Mouse (Mus musculus) embryonic stem cell, embryonic (primary cell): ENCODE measurements around the gene Mmp15.

Experiments used
- CTCF ChIA-PET, 4 experiments: fragments of 300-600 bp in 2 of 4; fragments of 350-600 bp in 2 of 4; sonication (Branson Sonifier 250); formaldehyde crosslinking; loops; one replicate each; lab custom pipeline; 2022; ENCODE audit warnings: inconsistent platforms in 2 of 4; lab: Charles Lee
- POLR2A ChIA-PET, 4 experiments: fragments of 300-600 bp in 2 of 4; fragments of 350-600 bp in 2 of 4; sonication (Branson Sonifier 250); formaldehyde crosslinking; loops; one replicate each; lab custom pipeline; 2022; ENCODE audit warnings: antibody characterized with exemption in 4 of 4, inconsistent platforms in 1 of 4; lab: Charles Lee

Mmp15 gene

GRCm38 (mm10) chr8:95330367-95330766 lies 21.7 kb upstream of the Mmp15 start:
- ChIA-PET POLR2A (interaction anchor here in 3 of 4 experiments (0.5 to 5.0 kb wide), 17 partner anchors 8 to 494 kb away, joined by 3 to 46 read pairs (median 9); partner anchors contain the start of gene Mmp15 (in 2 of the 3)), CTCF (interaction anchor here in 2 of 4 experiments (1.2 to 3.1 kb wide), 10 partner anchors 56 to 385 kb away, joined by 3 to 43 read pairs (median 6); no protein-coding TSS in a partner anchor)

DNA sequence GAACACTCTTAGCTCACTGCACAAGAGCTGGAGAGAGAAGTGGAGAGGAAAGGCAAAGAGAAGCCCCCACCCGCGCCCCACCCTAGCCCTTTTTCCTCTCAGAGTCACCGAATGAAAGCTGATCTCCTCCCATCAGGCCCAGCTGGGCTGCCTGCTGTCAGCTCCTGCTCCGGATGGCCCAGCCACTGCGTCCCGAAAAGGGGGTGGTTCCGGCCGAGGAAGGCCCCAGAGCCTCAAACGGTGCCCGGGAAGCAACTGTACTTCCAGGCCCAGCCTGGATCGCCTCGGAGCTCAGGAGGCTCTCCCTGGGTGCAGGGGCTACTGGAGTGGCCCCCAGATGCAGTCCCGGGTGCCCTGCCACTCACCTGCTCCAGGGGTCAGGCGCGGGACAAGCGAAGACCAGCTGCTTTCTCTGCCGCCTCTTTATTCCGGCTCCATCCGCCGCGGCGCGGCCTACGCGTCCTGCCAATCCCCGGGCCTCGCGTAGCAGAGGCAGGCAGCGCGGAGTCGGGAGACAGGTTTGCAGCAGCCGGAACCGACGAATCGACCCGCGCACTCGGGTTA lies 20.8 kb upstream of the Mmp15 start:
- POLR2A ChIA-PET = interaction anchor here in 3 of 4 experiments (0.6 to 5.0 kb wide), 47 partner anchors 9 to 557 kb away, joined by 3 to 46 read pairs (median 5); partner anchors contain the start of genes Mmp15 (in 2 of the 3), Katnb1 (in 1 of the 3) and Slc38a7 (in 1 of the 3)
- CTCF ChIA-PET = interaction anchor here (0.5 to 3.1 kb wide), 46 partner anchors 9 to 952 kb away, joined by 3 to 43 read pairs (median 5); partner anchors contain the start of genes Tepp (in 2 of the 4) and Mmp15 (in 1 of the 4)

DNA sequence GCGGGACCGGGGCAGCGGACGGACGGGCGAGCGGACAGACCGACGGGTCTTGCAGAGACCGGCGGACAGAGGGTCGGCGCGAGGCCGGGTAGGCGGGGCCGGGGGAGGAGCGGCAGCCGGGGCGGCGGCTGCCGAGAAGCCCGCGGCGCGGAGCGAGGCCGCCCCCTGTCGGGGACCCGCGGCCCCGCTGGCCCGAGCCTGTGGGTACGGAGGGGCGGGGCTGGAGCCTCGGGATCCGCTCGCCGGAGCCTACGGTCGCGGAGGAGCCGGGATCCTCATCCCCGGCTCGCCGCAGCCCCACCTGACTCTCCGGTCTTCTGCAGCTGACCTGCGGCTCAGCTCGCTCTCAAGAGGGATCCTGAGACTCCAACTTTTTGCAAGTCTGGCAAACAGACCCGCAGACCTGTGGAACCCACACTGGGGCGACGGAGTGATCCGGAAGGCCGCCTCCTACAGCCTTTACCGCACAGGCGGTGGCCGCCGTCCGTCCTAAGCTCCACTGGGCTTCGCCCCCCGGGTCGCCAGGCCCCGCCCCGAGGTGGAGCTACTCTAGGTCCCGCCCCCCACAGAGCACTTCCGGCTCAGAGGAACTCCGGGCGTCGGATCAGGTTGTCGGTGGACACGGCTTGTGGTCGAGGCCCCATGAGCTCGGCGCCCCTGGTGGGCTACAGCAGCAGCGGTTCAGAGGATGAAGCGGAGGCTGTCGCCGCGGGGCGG lies 20.2 kb upstream of the Mmp15 start, which contains the start of the genes Zfp319 and Usb1:
Gene Zfp319 (minus strand): TSS at position 231 of the 717 bp plus-strand sequence.
Gene Usb1 (plus strand): TSS at position 565 of the 717 bp plus-strand sequence.
- CTCF ChIA-PET = interaction anchor here (0.5 to 3.1 kb wide), 68 partner anchors 9 to 953 kb away, joined by 3 to 43 read pairs (median 4); partner anchors contain the start of genes Tepp (in 3 of the 4), Mmp15 (in 2 of the 4) and Csnk2a2 (in 1 of the 4)
- POLR2A ChIA-PET = interaction anchor here in 3 of 4 experiments (0.5 to 5.0 kb wide), 89 partner anchors 7 to 556 kb away, joined by 3 to 46 read pairs (median 4); partner anchors contain the start of genes Mmp15 (in 3 of the 3), Ccdc113 (in 2 of the 3), Cfap20 (in 1 of the 3) and Dok4 (in 1 of the 3)

DNA sequence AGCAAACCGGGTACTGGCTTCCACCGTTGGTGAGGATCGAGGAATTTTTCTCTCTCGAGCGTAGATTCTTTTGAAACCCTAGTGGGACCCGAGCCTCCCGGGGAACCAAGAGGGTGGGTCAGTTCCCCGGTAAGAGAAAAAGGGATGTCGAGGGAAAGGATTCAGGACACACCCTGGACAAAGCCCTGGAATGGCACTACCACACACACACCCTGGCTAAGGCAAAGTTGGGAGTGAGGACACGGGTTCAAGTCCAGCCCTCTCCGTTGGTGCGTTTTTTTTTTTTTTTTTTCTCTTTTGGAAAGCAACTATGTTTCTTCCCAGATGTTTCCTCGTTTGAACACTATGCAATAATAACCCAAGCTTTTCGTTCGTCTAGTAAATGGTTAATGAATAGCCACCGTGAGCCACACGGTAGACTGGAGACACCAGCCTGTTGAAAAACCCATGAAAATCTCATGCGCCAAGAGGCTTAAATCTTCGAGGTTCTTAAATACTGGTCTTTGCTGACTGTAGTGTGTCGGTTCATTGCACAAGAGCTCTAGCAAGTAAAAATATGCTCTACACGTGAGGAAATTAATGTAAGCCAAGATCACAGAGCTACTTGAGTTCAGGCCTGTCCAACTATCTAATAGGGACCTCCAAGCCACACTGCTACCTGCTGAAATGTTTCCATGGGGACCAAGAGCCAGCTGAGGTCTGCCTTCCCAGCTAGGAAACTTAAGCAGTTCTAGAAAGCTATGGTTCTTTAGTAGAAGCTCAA lies 19.4 kb upstream of the Mmp15 start:
- ChIA-PET POLR2A (interaction anchor here (0.5 to 5.0 kb wide), 81 partner anchors 8 to 521 kb away, joined by 3 to 46 read pairs (median 4); partner anchors contain the start of genes Mmp15 (in 3 of the 4), Ccdc113 (in 2 of the 4), Cfap20 (in 1 of the 4) and Dok4 (in 1 of the 4)), CTCF (interaction anchor here (0.5 to 3.1 kb wide), 53 partner anchors 11 to 383 kb away, joined by 3 to 43 read pairs (median 4); partner anchors contain the start of genes Tepp (in 3 of the 4), Mmp15 (in 2 of the 4) and Csnk2a2 (in 1 of the 4))

GRCm38 (mm10) chr8:95335706-95336105 lies 16.4 kb upstream of the Mmp15 start:
- POLR2A ChIA-PET = interaction anchor here in 1 of 4 experiments (1.0 kb wide), 1 partner anchor 48 kb away, joined by 4 read pairs; no protein-coding TSS in a partner anchor
- CTCF ChIA-PET = interaction anchor here in 1 of 4 experiments (0.6 to 0.7 kb wide), 2 partner anchors 84 to 222 kb away, joined by 3 to 4 read pairs; no protein-coding TSS in a partner anchor

DNA sequence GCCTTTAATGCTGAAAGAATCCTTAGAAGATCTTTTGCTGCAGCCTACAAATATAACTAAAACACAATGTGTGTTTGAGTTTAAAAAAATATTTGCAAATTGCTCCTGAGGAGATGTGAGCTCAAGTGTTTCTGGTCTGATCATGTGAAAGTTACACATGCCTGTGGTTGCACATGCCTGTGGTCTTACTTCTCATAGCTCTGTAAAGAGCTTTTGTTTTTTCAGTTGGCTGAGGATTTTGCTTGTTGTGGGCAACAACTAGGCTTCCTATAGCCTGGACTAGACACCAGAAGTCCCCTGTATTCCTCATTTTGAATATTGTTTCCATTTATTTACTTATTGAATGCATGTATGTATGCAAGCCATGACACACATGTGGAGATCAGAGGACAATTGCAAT lies 15.7 kb upstream of the Mmp15 start:
- ChIA-PET CTCF (no interaction called here), POLR2A (interaction anchor here in 1 of 4 experiments (1.0 kb wide), 1 partner anchor 48 kb away, joined by 4 read pairs; no protein-coding TSS in a partner anchor)

DNA sequence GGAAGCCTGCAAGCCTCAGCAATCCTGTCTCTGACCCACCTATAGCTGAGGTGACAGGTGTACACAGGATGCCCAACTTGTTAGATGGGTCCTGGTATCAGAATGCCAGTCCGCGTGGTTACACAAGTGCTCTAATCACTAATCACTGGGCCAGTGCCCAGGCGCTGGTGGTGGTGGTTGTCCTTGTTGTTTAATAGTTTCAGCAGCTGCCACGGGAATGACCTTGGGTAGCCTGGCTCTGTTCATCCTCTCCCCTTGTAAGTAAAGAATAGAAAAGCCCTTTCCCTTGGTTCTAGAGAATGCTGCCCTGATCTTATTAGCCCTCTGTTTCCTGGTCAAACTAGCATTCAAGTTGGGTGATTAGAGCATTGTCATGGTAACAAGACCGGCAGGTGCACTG lies 10.3 kb upstream of the Mmp15 start:
- POLR2A ChIA-PET = interaction anchor here in 2 of 4 experiments (2.1 to 3.3 kb wide), 2 partner anchors 10 kb away, joined by 9 to 12 read pairs; partner anchors contain the start of genes Usb1 (in 2 of the 2) and Zfp319 (in 2 of the 2)
- CTCF ChIA-PET = interaction anchor here in 1 of 4 experiments (0.7 kb wide), 1 partner anchor 57 kb away, joined by 3 read pairs; no protein-coding TSS in a partner anchor

DNA sequence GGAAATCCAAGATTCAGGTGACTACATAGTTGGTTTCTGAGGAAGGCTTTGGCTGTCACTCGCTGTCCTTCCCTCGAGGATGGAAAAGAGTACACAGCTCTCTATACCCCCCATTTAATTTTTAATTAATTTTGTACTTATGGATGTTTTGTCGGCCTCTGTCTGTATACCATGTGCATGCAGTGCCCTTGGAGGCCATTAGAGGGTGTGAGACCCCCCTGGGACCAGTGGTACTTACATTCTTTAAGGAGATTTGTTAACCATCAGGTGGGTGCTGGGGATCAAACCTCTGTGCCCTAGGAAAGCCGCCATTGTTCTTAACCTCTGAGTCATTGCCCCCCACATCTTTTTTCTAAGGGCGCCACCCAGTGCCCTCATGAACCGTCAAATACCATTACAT lies 7.4 kb upstream of the Mmp15 start:
- ChIA-PET POLR2A (interaction anchor here in 3 of 4 experiments (0.6 to 2.8 kb wide), 5 partner anchors 12 to 202 kb away, joined by 3 to 7 read pairs (median 3); partner anchors contain the start of genes Usb1 (in 3 of the 3) and Zfp319 (in 3 of the 3)), CTCF (interaction anchor here in 3 of 4 experiments (0.9 to 2.9 kb wide), 5 partner anchors 13 to 598 kb away, joined by 3 to 11 read pairs (median 4); partner anchors contain the start of genes Usb1 (in 1 of the 3) and Zfp319 (in 1 of the 3))

DNA sequence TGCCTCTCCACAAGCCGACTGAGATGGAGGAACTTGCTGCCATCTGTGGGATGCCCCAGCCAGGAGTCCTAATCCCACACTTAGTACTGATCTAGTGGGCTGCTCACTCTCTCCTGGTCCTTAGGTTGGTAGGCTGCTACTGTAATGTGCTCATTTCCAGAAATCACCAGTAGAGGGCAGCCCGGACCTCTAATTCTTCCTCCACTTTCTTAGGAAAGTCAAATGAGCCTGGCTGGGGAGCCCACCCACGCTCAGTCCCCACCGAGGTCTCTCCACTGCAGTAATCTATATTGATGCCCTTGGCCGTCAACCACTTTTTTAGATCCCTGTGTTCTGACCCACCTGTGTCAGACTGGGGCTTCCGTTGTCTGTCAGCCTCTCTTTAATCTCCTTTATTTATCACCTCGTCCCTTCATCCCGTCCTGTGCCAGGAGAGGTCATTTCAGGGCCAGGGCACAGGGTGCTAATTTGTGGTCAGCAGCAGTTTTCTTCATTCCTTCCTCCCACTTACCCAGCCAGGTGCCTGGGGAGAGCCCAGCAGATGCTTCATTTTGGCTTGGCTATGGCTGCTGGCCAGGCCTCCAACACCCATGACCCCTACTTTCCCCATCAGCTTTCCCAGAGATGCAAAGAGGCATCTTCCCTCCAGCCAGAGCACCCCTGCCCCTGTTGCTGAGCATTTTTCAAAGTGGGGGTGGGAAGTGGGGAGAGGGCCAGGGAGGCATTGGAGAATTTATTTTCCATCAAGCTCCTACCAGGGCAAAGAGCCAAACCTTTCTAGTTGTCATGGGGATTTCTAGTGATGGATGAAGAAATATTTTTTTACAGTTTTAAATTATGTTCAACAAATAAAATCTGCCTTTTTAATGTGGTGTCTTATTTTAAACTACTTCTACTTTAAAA lies 5.2 kb upstream of the Mmp15 start:
- ChIA-PET CTCF (interaction anchor here (0.6 to 2.2 kb wide), 7 partner anchors 80 to 143 kb away, joined by 3 to 6 read pairs (median 4); partner anchors contain the start of gene Csnk2a2 (in 2 of the 4)), POLR2A (interaction anchor here in 1 of 4 experiments (0.6 to 1.4 kb wide), 3 partner anchors 15 to 76 kb away, joined by 3 to 6 read pairs (median 3); partner anchors contain the start of genes Usb1 and Zfp319)

DNA sequence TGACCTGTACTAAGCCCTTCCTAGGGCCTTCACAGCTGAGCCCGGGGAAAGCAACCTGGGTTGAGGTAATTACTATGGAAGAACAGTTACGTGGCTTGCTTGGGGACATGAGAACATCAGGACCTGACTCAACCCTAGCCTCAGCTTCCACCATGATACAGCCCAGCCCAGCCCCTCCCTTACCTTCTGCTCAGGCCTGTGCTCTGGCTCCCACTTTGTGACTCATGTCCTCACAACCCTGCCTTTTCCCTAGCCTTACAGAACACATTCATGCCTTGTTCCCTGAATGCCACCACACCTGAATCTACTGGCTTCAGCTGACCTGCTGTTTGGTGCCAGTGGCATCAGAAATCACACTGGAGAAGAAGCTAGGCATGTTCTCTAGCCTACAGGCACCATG lies 3.7 kb upstream of the Mmp15 start:
- CTCF ChIA-PET = interaction anchor here in 2 of 4 experiments (0.6 to 2.2 kb wide), 5 partner anchors 79 to 479 kb away, joined by 3 to 6 read pairs (median 3); no protein-coding TSS in a partner anchor
- POLR2A ChIA-PET = interaction anchor here in 2 of 4 experiments (1.0 to 1.4 kb wide), 4 partner anchors 9 to 79 kb away, joined by 3 to 6 read pairs (median 3); no protein-coding TSS in a partner anchor

DNA sequence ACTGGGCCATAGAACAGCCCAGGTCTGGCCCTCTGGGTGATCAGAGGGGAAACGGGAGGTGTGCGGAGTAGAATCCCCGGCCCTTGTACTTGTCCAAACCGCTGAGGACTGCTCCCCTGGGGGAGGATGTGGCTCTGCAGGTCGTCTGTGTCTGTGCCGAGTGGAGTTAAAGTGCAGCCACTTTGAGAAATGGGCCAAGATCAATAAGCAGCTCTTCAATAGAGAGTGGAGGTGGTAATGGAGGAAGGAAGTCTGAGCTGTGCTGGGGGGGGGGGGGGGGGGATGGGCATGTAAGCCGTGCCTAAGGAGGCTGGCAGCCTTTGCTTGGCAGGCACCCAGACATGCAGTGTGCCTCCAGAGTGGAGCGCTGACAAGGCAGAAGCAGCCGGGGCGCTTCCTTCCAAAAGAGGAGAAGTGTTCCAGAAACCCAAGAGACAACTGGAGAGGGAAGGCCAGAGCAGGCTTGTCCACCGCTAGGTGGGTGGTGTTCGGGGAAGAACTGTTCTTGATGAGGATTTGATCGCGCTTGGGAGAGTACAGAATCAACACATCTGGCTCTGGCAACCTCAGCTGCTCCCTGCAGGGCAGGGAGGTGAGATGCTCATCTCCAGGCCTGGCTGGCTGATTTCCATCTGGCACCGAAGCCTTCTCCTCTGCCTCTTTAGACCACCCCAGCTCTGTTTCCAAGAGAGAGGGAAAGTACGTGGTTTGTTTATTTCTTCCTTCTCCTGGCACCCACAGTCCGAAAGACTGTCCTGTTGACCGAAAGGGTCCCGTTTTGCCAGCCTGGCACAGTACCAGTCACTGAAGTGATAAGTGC lies 3.0 kb upstream of the Mmp15 start:
- CTCF ChIA-PET = interaction anchor here in 2 of 4 experiments (0.6 to 2.2 kb wide), 4 partner anchors 79 to 253 kb away, joined by 3 to 6 read pairs (median 4); no protein-coding TSS in a partner anchor

GRCm38 (mm10) chr8:95351461-95351860 lies 607 bp upstream of the Mmp15 start:
- POLR2A ChIA-PET = interaction anchor here in 3 of 4 experiments (0.6 to 4.1 kb wide), 15 partner anchors 8 to 323 kb away, joined by 3 to 46 read pairs (median 5); partner anchors contain the start of genes Usb1 (in 2 of the 3) and Zfp319 (in 2 of the 3)
- CTCF ChIA-PET = interaction anchor here in 2 of 4 experiments (0.6 to 2.4 kb wide), 11 partner anchors 18 to 259 kb away, joined by 3 to 11 read pairs (median 4); partner anchors contain the start of genes Usb1 (in 1 of the 2) and Zfp319 (in 1 of the 2)

More for the DNA sequence above, 3.0 kb upstream of the Mmp15 start:
- POLR2A ChIA-PET = interaction anchor here in 3 of 4 experiments (0.7 to 1.1 kb wide), 7 partner anchors 9 to 269 kb away, joined by 3 to 5 read pairs (median 3); partner anchors contain the start of genes Usb1 (in 1 of the 3) and Zfp319 (in 1 of the 3)

DNA sequence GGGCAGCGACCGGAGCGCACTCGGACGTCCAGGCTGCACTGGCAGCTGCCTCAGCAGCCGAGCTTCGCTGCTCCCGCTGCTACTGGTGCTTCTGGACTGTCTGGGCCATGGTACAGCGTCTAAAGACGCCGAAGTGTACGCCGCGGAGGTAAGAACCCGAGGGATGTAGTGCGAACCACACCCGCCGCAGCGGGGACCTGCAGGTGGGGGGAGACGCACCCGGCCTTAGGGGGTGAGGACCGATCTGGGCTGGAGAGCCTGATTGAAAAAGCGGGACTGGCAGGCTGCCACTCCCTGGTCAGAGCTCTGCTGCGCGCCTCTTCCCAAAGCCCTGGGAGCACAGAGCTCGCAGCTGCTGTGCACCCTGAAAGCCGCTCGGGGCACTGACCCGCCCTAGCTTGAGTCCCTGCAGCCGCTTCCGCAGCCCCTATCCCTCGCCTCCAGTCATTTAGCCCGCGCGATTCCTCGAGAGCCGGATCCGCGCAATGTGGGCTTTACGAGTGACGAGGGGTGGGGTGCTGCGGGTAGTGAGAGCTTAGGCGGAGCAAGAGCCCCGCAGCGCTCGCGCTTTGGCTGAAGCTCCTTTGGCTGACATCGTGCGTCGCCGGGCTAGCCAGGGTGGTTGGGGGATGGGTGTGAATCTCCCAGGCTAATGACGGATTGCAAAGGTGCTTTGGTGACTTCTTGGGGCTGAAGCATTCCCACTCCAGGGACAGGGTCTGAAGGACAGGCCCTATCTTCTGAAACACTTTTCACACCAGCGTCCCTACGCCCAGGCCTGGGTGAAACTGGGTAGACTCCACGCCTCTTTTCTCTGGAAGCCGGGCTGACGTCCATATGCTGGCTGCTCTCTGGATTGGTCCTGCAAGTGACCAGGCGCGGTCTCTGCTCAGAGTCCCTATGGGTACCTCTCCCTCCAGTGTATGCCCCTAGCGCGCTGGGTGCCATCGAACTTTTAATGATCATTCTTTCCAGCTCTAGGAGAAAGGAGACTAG lies 1.1 kb downstream of the Mmp15 start:
- CTCF ChIA-PET = interaction anchor here (0.6 to 2.5 kb wide), 23 partner anchors 9 to 472 kb away, joined by 3 to 12 read pairs (median 4); partner anchors contain the start of genes Usb1 (in 2 of the 4) and Zfp319 (in 2 of the 4)
- POLR2A ChIA-PET = interaction anchor here (0.7 to 4.1 kb wide), 46 partner anchors 7 to 352 kb away, joined by 3 to 46 read pairs (median 4); partner anchors contain the start of genes Usb1 (in 3 of the 4), Zfp319 (in 3 of the 4), Ccdc113 (in 2 of the 4) and Cfap20 (in 1 of the 4)
